Mouse (Mus musculus): Measurements from ENCODE around the gene Kcne2. TPM values are rescaled to one million over a fixed set of nuclear protein-coding genes. Genes with fewer than 3 reads are reported as not detected.

Kcne2 gene
- total and polyA plus RNA-seq, 3 experiments, result not detected

GRCm38 (mm10) chr16:92250452-92250851, 41.7 kb upstream of the Kcne2 start:
- H3K4me2 ChIP-seq (ENCODE audit: insufficient read depth, low read depth, poor library complexity, severe bottlenecking), result no peak overlapping the region
- DNase-seq (ENCODE audit: extremely low read depth), result no peak
- no peak overlapping the region for H3K9ac ChIP-seq (ENCODE audit: insufficient read depth, low read depth)
- 0 out of 4 replicates have a peak, but pooled peaks cover 0 to 2% of the 10 kb centered on the region in 2 experiments for H3K4me1 ChIP-seq (ENCODE audit: control insufficient read depth in 1 of 2, insufficient read depth in 2 of 2)
- dilution Hi-C loops (cut with MboI; ENCODE audit: extremely low pct_ligation_motif_present, extremely low pct_unique_long_range_greater_than_20kb, low sequenced_read_pairs), result no loop called here
- H3K27me3 ChIP-seq (replicated peaks), result peaks cover 8% of the 10 kb centered on the region
- H3K79me2 ChIP-seq (replicated peaks; ENCODE audit: control insufficient read depth, extremely low read depth, insufficient read depth, poor library complexity, severe bottlenecking), result no peaks in the 10 kb centered on the region
- no peaks in the 10 kb centered on the region for H3K9me3 ChIP-seq (replicated peaks; ENCODE audit: low read length)
- TF ChIP-seq ZC3H11A (IDR thresholded peaks at IDR 0.05; ENCODE audit: low read depth, low read length) (no peak), IRF4 (IDR thresholded peaks at IDR 0.05; ENCODE audit: low read depth, low read length) (no peak), POLR2A (IDR thresholded peaks at IDR 0.05; ENCODE audit: low read depth, low read length) (no peak), RCOR1 (conservative IDR thresholded peaks at IDR 0.05; ENCODE audit: low read depth, low read length) (no peak), MEF2A (IDR thresholded peaks at IDR 0.05; ENCODE audit: borderline replicate concordance, low read depth, low read length) (no peak), CHD1 (IDR thresholded peaks at IDR 0.05; ENCODE audit: low read depth, low read length) (no peak), ETS1 (conservative IDR thresholded peaks at IDR 0.05; ENCODE audit: low read depth, low read length) (no peak), JUND (conservative IDR thresholded peaks at IDR 0.05; ENCODE audit: low read depth, low read length) (no peak), USF1 (IDR thresholded peaks at IDR 0.05; ENCODE audit: low read depth, low read length) (no peak), SIN3A (IDR thresholded peaks at IDR 0.05; ENCODE audit: low read length) (no peak), ZKSCAN1 (IDR thresholded peaks at IDR 0.05; ENCODE audit: borderline replicate concordance, low read depth, low read length) (no peak), TCF12 (IDR thresholded peaks at IDR 0.05; ENCODE audit: low read depth, low read length) (no peak), BHLHE40 (IDR thresholded peaks at IDR 0.05; ENCODE audit: low read depth, low read length) (no peak), UBTF (IDR thresholded peaks at IDR 0.05; ENCODE audit: low read depth, low read length) (no peak), PAX5 (IDR thresholded peaks at IDR 0.05; ENCODE audit: low read length) (no peak), E2F4 (IDR thresholded peaks at IDR 0.05; ENCODE audit: insufficient replicate concordance, low read depth, low read length) (no peak), MYC (IDR thresholded peaks at IDR 0.05; ENCODE audit: low read depth, low read length) (no peak)
- in situ Hi-C loops (cut with MboI; ENCODE audit: low pct_ligation_motif_present, low pct_unique_long_range_greater_than_20kb, low sequenced_read_pairs), result no loop called here
- H3K27ac ChIP-seq (ENCODE audit: insufficient read depth, low read depth), result no peak overlapping the region
- H3K36me3 ChIP-seq (replicated peaks in 1 of 2; ENCODE audit: control insufficient read depth in 1 of 2, insufficient read depth in 1 of 2, low read length in 1 of 2), result no peaks in the 10 kb centered on the region
- H3K4me3 ChIP-seq (replicated peaks in 1 of 3; ENCODE audit: low read depth in 2 of 3, low read length in 2 of 3, poor library complexity in 1 of 3), result no peak overlapping the region

DNA sequence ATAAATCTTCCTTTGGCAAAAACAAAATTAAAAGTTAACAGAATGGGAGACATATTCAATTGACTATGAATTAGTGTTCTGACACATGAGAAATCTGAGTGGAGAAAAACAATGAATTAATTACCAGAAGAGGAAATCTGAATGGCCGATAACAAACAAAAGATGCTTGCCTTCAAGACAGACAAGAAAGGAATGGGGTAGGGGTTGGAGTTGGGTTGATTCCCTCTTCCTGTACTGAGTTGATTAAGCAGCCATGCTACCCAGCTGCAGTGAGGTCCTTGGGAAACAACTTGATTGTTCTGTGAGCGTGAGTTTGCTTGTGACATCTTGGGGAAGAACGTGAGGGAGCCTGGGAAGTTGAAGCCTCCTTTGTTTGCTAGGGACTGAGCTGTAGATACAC, 37.9 kb upstream of the Kcne2 start:
- no peak for DNase-seq (ENCODE audit: extremely low read depth)
- TF ChIP-seq MAX (IDR thresholded peaks at IDR 0.05; ENCODE audit: low read length), result no peak
- TF ChIP-seq E2F4 (IDR thresholded peaks at IDR 0.05; ENCODE audit: insufficient replicate concordance, low read depth, low read length), result no peak
- no peak for TF ChIP-seq KAT2A (IDR thresholded peaks at IDR 0.05; ENCODE audit: insufficient replicate concordance, low read length)
- no peak for TF ChIP-seq CHD2 (IDR thresholded peaks at IDR 0.05; ENCODE audit: low read length)
- no peak for TF ChIP-seq TCF12 (IDR thresholded peaks at IDR 0.05; ENCODE audit: low read depth, low read length)
- no peak for TF ChIP-seq PAX5 (IDR thresholded peaks at IDR 0.05; ENCODE audit: low read length)
- TF ChIP-seq USF1 (IDR thresholded peaks at IDR 0.05; ENCODE audit: low read depth, low read length), result no peak
- no peak for TF ChIP-seq RAD21 (IDR thresholded peaks at IDR 0.05; ENCODE audit: low read depth, low read length)
- TF ChIP-seq POLR2AphosphoS2 (IDR thresholded peaks at IDR 0.05; ENCODE audit: low read depth, low read length), result no peak
- no peak for TF ChIP-seq HCFC1 (IDR thresholded peaks at IDR 0.05; ENCODE audit: low read depth, low read length)
- TF ChIP-seq BHLHE40 (IDR thresholded peaks at IDR 0.05; ENCODE audit: low read depth, low read length), result no peak
- TF ChIP-seq CTCF (conservative IDR thresholded peaks at IDR 0.05 in 1 of 2, IDR thresholded peaks at IDR 0.05 in 1 of 2; ENCODE audit: low read depth in 2 of 2, low read length in 2 of 2), result no peak
- TF ChIP-seq CHD1 (IDR thresholded peaks at IDR 0.05; ENCODE audit: low read depth, low read length), result no peak
- no peak for TF ChIP-seq MAZ (IDR thresholded peaks at IDR 0.05; ENCODE audit: low read depth, low read length)
- no peak for TF ChIP-seq EP300 (IDR thresholded peaks at IDR 0.05; ENCODE audit: low read length)
- TF ChIP-seq ETS1 (conservative IDR thresholded peaks at IDR 0.05; ENCODE audit: low read depth, low read length), result no peak
- no peak for TF ChIP-seq SMC3 (IDR thresholded peaks at IDR 0.05; ENCODE audit: low read depth, low read length)
- TF ChIP-seq NRF1 (IDR thresholded peaks at IDR 0.05; ENCODE audit: low read depth, low read length), result no peak
- TF ChIP-seq IRF4 (IDR thresholded peaks at IDR 0.05; ENCODE audit: low read depth, low read length), result no peak
- no peak for TF ChIP-seq JUN (IDR thresholded peaks at IDR 0.05; ENCODE audit: insufficient read depth, low read depth, low read length)
- H3K79me2 ChIP-seq (replicated peaks; ENCODE audit: control insufficient read depth, extremely low read depth, insufficient read depth, poor library complexity, severe bottlenecking), result no peaks in the 10 kb centered on the region
- no peaks in the 10 kb centered on the region for H3K36me3 ChIP-seq (replicated peaks in 1 of 2; ENCODE audit: control insufficient read depth in 1 of 2, insufficient read depth in 1 of 2, low read length in 1 of 2)
- no peak overlapping the region for H3K4me3 ChIP-seq (replicated peaks in 1 of 3; ENCODE audit: low read depth in 2 of 3, low read length in 2 of 3, poor library complexity in 1 of 3)
- no peak overlapping the region for H3K27ac ChIP-seq (ENCODE audit: insufficient read depth, low read depth)
- in situ Hi-C loops (cut with MboI; ENCODE audit: low pct_ligation_motif_present, low pct_unique_long_range_greater_than_20kb, low sequenced_read_pairs) (no loop called here), dilution Hi-C loops (cut with MboI; ENCODE audit: extremely low pct_ligation_motif_present, extremely low pct_unique_long_range_greater_than_20kb, low sequenced_read_pairs) (no loop called here)
- no peaks in the 10 kb centered on the region for H3K4me1 ChIP-seq (ENCODE audit: control insufficient read depth in 1 of 2, insufficient read depth in 2 of 2)
- no peaks in the 10 kb centered on the region for H3K9me3 ChIP-seq (replicated peaks; ENCODE audit: low read length)
- no peak overlapping the region for H3K9ac ChIP-seq (ENCODE audit: insufficient read depth, low read depth)
- no peak overlapping the region for H3K4me2 ChIP-seq (ENCODE audit: insufficient read depth, low read depth, poor library complexity, severe bottlenecking)
- H3K27me3 ChIP-seq (replicated peaks), result peaks cover 3% of the 10 kb centered on the region
